11 mouse cellular contexts compared by ENCODE assay signal in the genomic region with DNA sequence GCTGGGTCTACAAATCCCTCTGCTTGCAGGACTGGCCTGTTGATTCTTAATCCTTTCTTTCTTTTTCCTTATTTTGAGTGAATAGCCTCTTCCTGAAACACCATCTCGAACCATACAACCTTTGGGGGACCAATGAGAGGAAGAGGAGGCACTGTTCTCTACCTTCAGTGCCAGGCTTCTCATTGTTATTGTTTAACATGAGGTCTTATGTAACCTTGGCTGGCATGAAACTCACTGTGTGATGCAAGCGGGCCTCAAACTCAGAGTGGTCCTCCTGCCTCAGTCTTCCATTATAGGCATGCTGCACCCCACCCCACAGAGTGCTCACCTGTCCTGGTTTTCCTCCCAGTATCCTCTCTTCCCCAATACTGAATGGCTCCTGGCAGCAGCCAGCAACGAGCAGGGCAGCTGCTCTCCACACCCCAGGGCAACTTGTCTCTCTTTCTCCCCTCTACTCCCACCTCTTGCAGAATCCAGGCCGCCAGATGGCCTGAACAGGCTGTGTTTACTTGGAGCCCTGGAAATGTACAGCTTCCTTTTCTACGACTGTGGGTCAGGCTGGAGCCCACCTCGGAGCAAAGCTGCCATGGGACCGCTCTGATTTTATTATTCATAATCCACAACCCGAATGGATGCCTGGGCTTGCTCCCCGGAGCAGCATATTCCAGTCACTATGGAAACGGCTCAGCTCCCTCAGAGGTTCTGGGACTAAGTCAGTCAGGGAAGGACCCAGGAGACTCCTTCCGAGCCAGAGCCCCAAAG. TPM values are rescaled to one million over a fixed set of nuclear protein-coding genes. Genes with fewer than 3 reads are reported as not detected.
DNase-seq lines count a peak whose midpoint lies in the region; ATAC-seq and TF ChIP-seq lines count a peak whose summit lies in the region.
"Had no signal": no experiment of that assay in that cellular context is flagged by ENCODE, and none has a peak within 500 bp of the region (broad histone marks: within the 10 kb centered on the region; RNA-seq: fewer than 3 reads in every experiment).

No protein-coding gene starts in this region.

- peak overlapping the region; percentile 68 for H3K27ac ChIP-seq in cortical plate, adult 2 months (ENCODE audit: insufficient read depth, low read length)

- peak overlapping the region; percentile 23 for H3K4me3 ChIP-seq in cortical plate, adult 2 months (ENCODE audit: insufficient read depth, low read length)
- H3K4me3 ChIP-seq: myocyte had no signal

- peak; percentile 77 for DNase-seq in right cerebral cortex, adult 18-20 months
- DNase-seq in right cerebral cortex, postnatal 36 days (ENCODE audit: low spot score in 2 of 2) = no peak
- DNase-seq in layer of hippocampus, postnatal 36 days = peak; percentile 69 to 77
- DNase-seq in right cerebral cortex, postnatal 14 days = peak; percentile 23
- DNase-seq in thymus, postnatal 36 days = no peak
- no peak for DNase-seq in adrenal gland, adult 8-10 months
- DNase-seq: kidney, adult 9 months; liver had no signal

- no peak for TF ChIP-seq POLR2A in cortical plate, adult 2 months (IDR thresholded peaks at IDR 0.05; ENCODE audit: extremely low read depth, insufficient read depth, low read length)

- TF ChIP-seq CTCF in cortical plate, adult 2 months (IDR thresholded peaks at IDR 0.05; ENCODE audit: extremely low read depth, insufficient read depth, low read length) = no peak

- H3K4me1 ChIP-seq in cortical plate, adult 2 months (ENCODE audit: control insufficient read depth, insufficient read depth, low read length) = peaks cover 2% of the 10 kb centered on the region; the same call in 1 of the 2 replicates

- no peak for ATAC-seq in erythroid progenitor cell, adult 5-6 weeks (replicated peaks; ENCODE audit: low FRiP score, poor library complexity, severe bottlenecking)

RNA-seq across cellular contexts. Expression of gene Mrpl58, which starts 2.7 kb away (rescaled TPM):
- 121 and 124 TPM in 2 replicates for polyA plus RNA-seq in cortical plate, adult 2 months (2012; rRNA removed)
- total RNA-seq in layer of hippocampus, postnatal 36 days (2021) = 100 to 1,000 TPM in 1 of 2 experiments, 10 to 100 TPM in 1; 98.1 to 105 TPM
- total RNA-seq in erythroid progenitor cell, adult 5-6 weeks (2015; ENCODE audit: low replicate concordance) = 12.6 and 24.1 TPM in 2 replicates
- 16.6 and 30.3 TPM in 2 replicates for total RNA-seq in erythroid progenitor cell, adult 5-6 weeks (2017; ENCODE audit: low replicate concordance)
- 100 to 1,000 TPM; 157 to 179 (median 160) TPM for total RNA-seq in adrenal gland, adult 8-10 months (2022)

RNA-seq across cellular contexts. Expression of gene Atp5h, which starts 19.0 kb away (rescaled TPM):
- 720 and 722 TPM in 2 replicates for polyA plus RNA-seq in cortical plate, adult 2 months (2012; rRNA removed)
- total RNA-seq in layer of hippocampus, postnatal 36 days (2021) = 100 to 1,000 TPM; 478 to 524 TPM
- 520 and 620 TPM in 2 replicates for total RNA-seq in erythroid progenitor cell, adult 5-6 weeks (2015; ENCODE audit: low replicate concordance)
- 410 and 415 TPM in 2 replicates for total RNA-seq in erythroid progenitor cell, adult 5-6 weeks (2017; ENCODE audit: low replicate concordance)
- total RNA-seq in adrenal gland, adult 8-10 months (2022) = 100 to 1,000 TPM; 440 to 566 (median 519) TPM

RNA-seq across cellular contexts. Expression of gene Cdr2l, which starts 19.1 kb away (rescaled TPM):
- 20.6 and 21.5 TPM in 2 replicates for polyA plus RNA-seq in cortical plate, adult 2 months (2012; rRNA removed)
- 10 to 100 TPM; 25.3 to 25.7 TPM for total RNA-seq in layer of hippocampus, postnatal 36 days (2021)
- not detected in 2 replicates for total RNA-seq in erythroid progenitor cell, adult 5-6 weeks (2015; ENCODE audit: low replicate concordance)
- total RNA-seq in erythroid progenitor cell, adult 5-6 weeks (2017; ENCODE audit: low replicate concordance) = not detected in 2 replicates
- total RNA-seq in adrenal gland, adult 8-10 months (2022) = 100 to 1,000 TPM in 1 of 4 experiments, 10 to 100 TPM in 3; 60.6 to 118 (median 71.9) TPM

RNA-seq across cellular contexts. Expression of gene Kctd2, which starts 19.1 kb away (rescaled TPM):
- polyA plus RNA-seq in cortical plate, adult 2 months (2012; rRNA removed) = 75.0 and 81.1 TPM in 2 replicates
- total RNA-seq in layer of hippocampus, postnatal 36 days (2021) = 10 to 100 TPM; 69.2 to 77.4 TPM
- 4.2 and 14.1 TPM in 2 replicates for total RNA-seq in erythroid progenitor cell, adult 5-6 weeks (2015; ENCODE audit: low replicate concordance)
- total RNA-seq in erythroid progenitor cell, adult 5-6 weeks (2017; ENCODE audit: low replicate concordance) = 8.3 and 16.9 TPM in 2 replicates
- 10 to 100 TPM; 53.5 to 97.0 (median 65.5) TPM for total RNA-seq in adrenal gland, adult 8-10 months (2022)

RNA-seq across cellular contexts. Expression of gene Hid1, which starts 33.3 kb away (rescaled TPM):
- polyA plus RNA-seq in cortical plate, adult 2 months (2012; rRNA removed) = 102 and 103 TPM in 2 replicates
- total RNA-seq in layer of hippocampus, postnatal 36 days (2021) = 100 to 1,000 TPM; 106 to 109 TPM
- not detected in 2 replicates for total RNA-seq in erythroid progenitor cell, adult 5-6 weeks (2015; ENCODE audit: low replicate concordance)
- total RNA-seq in erythroid progenitor cell, adult 5-6 weeks (2017; ENCODE audit: low replicate concordance) = not detected in 2 replicates
- 10 to 100 TPM; 17.7 to 46.8 (median 42.6) TPM for total RNA-seq in adrenal gland, adult 8-10 months (2022)

Comparison
In these comparisons a context has a peak if more than half of its experiments do, and no peak if none do; other contexts are left out.
1. DNase-seq: peak in right cerebral cortex, adult 18-20 months (single experiment), layer of hippocampus, postnatal 36 days (2 of 2) and right cerebral cortex, postnatal 14 days (single experiment); none in right cerebral cortex, postnatal 36 days (0 of 2), thymus, postnatal 36 days (0 of 2) and adrenal gland, adult 8-10 months (single experiment).
2. RNA of gene Cdr2l, which starts 19.1 kb away (total RNA-seq): 60.6 to 118 TPM in adrenal gland, adult 8-10 months and 25.3 to 25.7 TPM in layer of hippocampus, postnatal 36 days; not detected in erythroid progenitor cell, adult 5-6 weeks; every median in the first group is over 10 times any median in the second.